Mouse (Mus musculus): Measurements from ENCODE around the gene Tmem178b. TPM values are rescaled to one million over a fixed set of nuclear protein-coding genes. Genes with fewer than 3 reads are reported as not detected.

Gene Tmem178b
- polyA plus RNA-seq, 1 experiment: 3.3 TPM

GRCm38 (mm10) chr6:39955211-39955610, 82.1 kb downstream of the Tmem178b start:
- H3K27ac ChIP-seq (replicated peaks; ENCODE audit: low read depth, low read length): no peak overlapping the region
- H3K4me3 ChIP-seq (ENCODE audit: insufficient read depth, low read depth, low read length): no peak overlapping the region

DNA sequence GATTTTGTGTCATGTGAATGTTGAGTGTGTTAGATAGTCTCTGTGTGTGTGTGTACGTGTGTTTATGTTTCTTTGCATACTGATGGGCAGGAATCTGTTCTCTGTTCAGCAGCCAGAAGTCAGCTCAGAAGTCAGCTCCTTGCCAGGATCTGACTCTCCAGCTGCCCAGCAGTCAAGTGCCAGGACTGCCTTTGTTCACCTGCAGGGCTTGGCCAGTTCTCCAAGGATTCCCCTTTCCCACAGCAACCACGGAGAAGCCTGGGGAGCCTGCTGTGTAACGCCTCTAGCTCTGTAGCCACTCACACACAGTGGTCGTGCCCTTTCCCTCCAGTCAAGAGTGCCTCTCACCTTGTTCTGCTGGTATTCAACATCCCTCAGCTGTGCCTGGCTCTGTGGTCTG, 91.5 kb downstream of the Tmem178b start:
- no peak overlapping the region for H3K4me3 ChIP-seq (ENCODE audit: insufficient read depth, low read depth, low read length)
- no peak overlapping the region for H3K27ac ChIP-seq (replicated peaks; ENCODE audit: low read depth, low read length)
- no peaks in the 10 kb centered on the region for H3K4me1 ChIP-seq (ENCODE audit: control insufficient read depth, insufficient read depth, insufficient read length, low read length)

More at GRCm38 (mm10) chr6:39955211-39955610, 82.1 kb downstream of the Tmem178b start:
- H3K4me1 ChIP-seq (ENCODE audit: control insufficient read depth, insufficient read depth, insufficient read length, low read length): no peaks in the 10 kb centered on the region

- H3K27ac ChIP-seq (replicated peaks; ENCODE audit: low read depth, low read length): no peak overlapping the region
- H3K4me1 ChIP-seq (ENCODE audit: control insufficient read depth, insufficient read depth, insufficient read length, low read length): no peaks in the 10 kb centered on the region
- H3K4me3 ChIP-seq (ENCODE audit: insufficient read depth, low read depth, low read length): no peak overlapping the region
Observed at GRCm38 (mm10) chr6:39970281-39970680, 97.2 kb downstream of the Tmem178b start.

GRCm38 (mm10) chr6:39978942-39979341, 105.9 kb downstream of the Tmem178b start:
- Histone ChIP-seq H3K27ac (replicated peaks; ENCODE audit: low read depth, low read length) (no peak overlapping the region), H3K4me1 (ENCODE audit: control insufficient read depth, insufficient read depth, insufficient read length, low read length) (peaks cover 4% of the 10 kb centered on the region), H3K4me3 (ENCODE audit: insufficient read depth, low read depth, low read length) (no peak overlapping the region)

DNA sequence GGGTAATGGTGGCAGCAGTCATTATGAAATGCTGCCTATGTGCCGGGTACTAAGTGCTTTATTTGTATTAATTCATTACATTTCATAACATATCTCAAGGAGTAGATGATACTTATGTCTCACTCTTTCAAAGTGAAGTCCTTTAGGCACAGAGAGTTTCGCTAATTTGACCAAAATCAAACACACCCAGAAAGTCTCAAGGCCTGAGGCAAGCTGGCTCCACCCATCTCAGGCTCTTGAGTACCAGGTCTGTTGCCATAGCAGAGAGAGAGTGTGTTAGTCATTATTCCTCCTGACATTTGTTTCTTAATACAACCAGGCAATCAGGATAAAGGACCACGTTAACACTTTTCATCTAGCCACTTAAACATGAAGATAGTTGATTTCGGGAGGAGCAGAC, 117.7 kb downstream of the Tmem178b start:
- Histone ChIP-seq H3K27ac (replicated peaks; ENCODE audit: low read depth, low read length) (no peak overlapping the region), H3K4me1 (ENCODE audit: control insufficient read depth, insufficient read depth, insufficient read length, low read length) (no peaks in the 10 kb centered on the region), H3K4me3 (ENCODE audit: insufficient read depth, low read depth, low read length) (no peak overlapping the region)

- Histone ChIP-seq H3K4me3 (ENCODE audit: insufficient read depth, low read depth, low read length) (no peak overlapping the region), H3K27ac (replicated peaks; ENCODE audit: low read depth, low read length) (no peak overlapping the region), H3K4me1 (ENCODE audit: control insufficient read depth, insufficient read depth, insufficient read length, low read length) (no peaks in the 10 kb centered on the region)
Observed at GRCm38 (mm10) chr6:39991922-39992321, 118.9 kb downstream of the Tmem178b start.

- Histone ChIP-seq H3K4me1 (ENCODE audit: control insufficient read depth, insufficient read depth, insufficient read length, low read length) (no peaks in the 10 kb centered on the region), H3K27ac (replicated peaks; ENCODE audit: low read depth, low read length) (no peak overlapping the region), H3K4me3 (ENCODE audit: insufficient read depth, low read depth, low read length) (no peak overlapping the region)
Observed at GRCm38 (mm10) chr6:40006006-40006765, 133.1 kb downstream of the Tmem178b start.

- H3K4me1 ChIP-seq (ENCODE audit: control insufficient read depth, insufficient read depth, insufficient read length, low read length): no peaks in the 10 kb centered on the region
- H3K4me3 ChIP-seq (ENCODE audit: insufficient read depth, low read depth, low read length): no peak overlapping the region
- H3K27ac ChIP-seq (replicated peaks; ENCODE audit: low read depth, low read length): no peak overlapping the region
Observed at GRCm38 (mm10) chr6:40008166-40008907, 135.3 kb downstream of the Tmem178b start.

DNA sequence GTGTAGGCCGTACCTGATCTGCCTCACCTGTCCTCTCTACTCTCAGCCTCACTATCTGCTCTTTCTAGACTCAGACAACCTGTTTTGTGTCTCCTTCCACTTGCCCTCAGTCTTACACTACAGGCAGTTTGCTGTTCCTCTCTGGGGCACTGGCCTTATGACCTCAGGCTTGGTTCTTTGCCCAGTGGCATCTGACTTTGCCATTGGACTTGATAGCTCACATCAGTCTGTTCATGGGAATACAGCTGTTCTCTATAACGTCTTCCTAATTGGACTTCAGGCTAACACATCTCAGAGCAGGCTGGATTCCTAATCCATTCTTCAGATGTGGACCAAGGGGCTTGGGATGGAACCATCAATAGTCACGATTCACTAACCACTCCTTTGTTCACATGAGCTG, 136.6 kb downstream of the Tmem178b start:
- Histone ChIP-seq H3K4me1 (ENCODE audit: control insufficient read depth, insufficient read depth, insufficient read length, low read length) (no peaks in the 10 kb centered on the region), H3K4me3 (ENCODE audit: insufficient read depth, low read depth, low read length) (no peak overlapping the region), H3K27ac (replicated peaks; ENCODE audit: low read depth, low read length) (no peak overlapping the region)

DNA sequence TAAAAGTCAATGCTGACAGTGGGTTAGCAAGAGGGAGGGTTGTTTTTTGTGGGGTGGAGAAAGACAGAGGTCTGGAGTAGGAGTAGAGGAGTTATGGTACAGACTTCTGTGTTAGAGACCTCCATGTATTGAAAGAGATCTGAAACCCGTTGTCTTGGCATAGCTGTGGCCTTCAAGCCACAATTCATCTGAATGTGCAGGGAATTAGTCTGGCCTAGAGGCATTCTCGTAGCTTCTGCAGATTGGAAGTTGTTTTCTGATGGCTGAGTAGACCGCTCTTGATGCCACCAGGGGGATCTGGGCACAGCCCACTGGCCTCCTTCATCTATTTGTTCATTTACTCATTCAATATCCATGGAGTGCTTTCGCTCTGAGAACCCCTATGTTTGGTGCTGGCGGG, 138.0 kb downstream of the Tmem178b start:
- Histone ChIP-seq H3K4me3 (ENCODE audit: insufficient read depth, low read depth, low read length) (no peak overlapping the region), H3K27ac (replicated peaks; ENCODE audit: low read depth, low read length) (no peak overlapping the region), H3K4me1 (ENCODE audit: control insufficient read depth, insufficient read depth, insufficient read length, low read length) (no peaks in the 10 kb centered on the region)

GRCm38 (mm10) chr6:40011609-40012008, 138.5 kb downstream of the Tmem178b start:
- Histone ChIP-seq H3K4me1 (ENCODE audit: control insufficient read depth, insufficient read depth, insufficient read length, low read length) (no peaks in the 10 kb centered on the region), H3K27ac (replicated peaks; ENCODE audit: low read depth, low read length) (no peak overlapping the region)

DNA sequence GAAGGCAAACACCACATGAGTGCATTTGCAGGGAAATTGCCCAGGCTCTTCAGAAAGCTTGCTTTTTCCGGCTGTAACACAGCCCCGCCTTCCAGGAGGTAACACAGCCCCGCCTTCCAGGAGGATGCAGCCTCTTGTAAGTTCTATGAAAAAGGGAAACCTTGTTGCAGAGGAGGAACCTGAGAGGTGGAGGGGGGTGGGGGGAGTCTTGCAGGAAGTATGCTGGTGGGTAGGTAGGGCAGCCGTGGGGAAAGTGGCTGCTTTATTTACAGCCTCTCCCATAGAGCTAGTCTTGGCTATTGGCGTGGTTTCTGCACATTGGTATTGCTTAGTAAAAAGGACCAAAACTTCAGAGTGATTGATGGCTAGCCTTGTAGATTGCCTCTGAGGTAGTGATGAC, 140.3 kb downstream of the Tmem178b start:
- no peak overlapping the region for H3K27ac ChIP-seq (replicated peaks; ENCODE audit: low read depth, low read length)
- H3K4me3 ChIP-seq (ENCODE audit: insufficient read depth, low read depth, low read length): no peak overlapping the region
- no peaks in the 10 kb centered on the region for H3K4me1 ChIP-seq (ENCODE audit: control insufficient read depth, insufficient read depth, insufficient read length, low read length)

More at GRCm38 (mm10) chr6:40011609-40012008, 138.5 kb downstream of the Tmem178b start:
- H3K4me3 ChIP-seq (ENCODE audit: insufficient read depth, low read depth, low read length): no peak overlapping the region

GRCm38 (mm10) chr6:40015185-40015584, 142.1 kb downstream of the Tmem178b start:
- no peak overlapping the region for H3K27ac ChIP-seq (replicated peaks; ENCODE audit: low read depth, low read length)
- H3K4me3 ChIP-seq (ENCODE audit: insufficient read depth, low read depth, low read length): no peak overlapping the region
- H3K4me1 ChIP-seq (ENCODE audit: control insufficient read depth, insufficient read depth, insufficient read length, low read length): no peaks in the 10 kb centered on the region

DNA sequence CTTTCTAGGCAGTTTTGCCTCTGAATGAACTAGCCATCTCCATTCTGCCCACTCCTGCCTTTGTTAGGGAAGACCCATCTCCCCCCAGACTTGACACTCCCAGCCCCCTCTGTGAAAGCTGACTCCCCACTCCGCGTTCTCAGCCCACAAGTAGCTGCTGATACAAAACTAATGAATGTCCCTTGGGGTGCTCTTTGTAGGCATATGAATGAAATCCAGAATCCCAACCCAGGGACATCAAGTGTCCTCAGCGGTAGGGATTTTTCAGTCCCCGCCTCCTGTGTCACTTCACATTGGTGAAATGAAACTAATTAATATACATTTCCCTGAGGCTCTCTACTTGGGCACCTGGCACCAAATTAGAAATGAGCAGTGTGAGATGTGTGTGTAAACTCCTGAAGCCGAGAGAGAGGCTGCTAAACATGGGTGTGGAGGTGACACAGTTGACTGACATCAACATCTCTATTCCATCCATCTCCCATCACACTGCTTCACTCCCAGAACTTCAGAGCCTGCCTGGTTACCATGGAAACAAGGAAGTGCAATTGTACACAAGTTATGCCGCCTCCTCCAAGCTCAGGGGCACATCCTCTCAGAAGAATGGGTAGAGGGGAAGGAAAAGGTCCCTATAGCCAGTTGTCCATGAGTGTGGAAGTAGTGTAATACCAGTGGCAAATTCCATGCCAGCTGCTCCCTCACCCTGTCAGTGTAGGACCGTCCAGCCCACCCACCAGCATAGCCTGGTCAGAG, 142.8 kb downstream of the Tmem178b start:
- H3K4me3 ChIP-seq (ENCODE audit: insufficient read depth, low read depth, low read length): no peak overlapping the region
- H3K4me1 ChIP-seq (ENCODE audit: control insufficient read depth, insufficient read depth, insufficient read length, low read length): no peaks in the 10 kb centered on the region
- H3K27ac ChIP-seq (replicated peaks; ENCODE audit: low read depth, low read length): no peak overlapping the region

- Histone ChIP-seq H3K4me1 (ENCODE audit: control insufficient read depth, insufficient read depth, insufficient read length, low read length) (no peaks in the 10 kb centered on the region), H3K27ac (replicated peaks; ENCODE audit: low read depth, low read length) (no peak overlapping the region), H3K4me3 (ENCODE audit: insufficient read depth, low read depth, low read length) (no peak overlapping the region)
Observed at GRCm38 (mm10) chr6:40019396-40019795, 146.3 kb downstream of the Tmem178b start.
